Mouse (Mus musculus) midbrain, embryonic 13.5 days (tissue): Measurements from ENCODE around the gene Depdc1b. TPM values are rescaled to one million over a fixed set of nuclear protein-coding genes. Genes with fewer than 3 reads are reported as not detected.

Source experiments
- ATAC-seq: fragments of 200-750 bp; cut with Nextera tagmentation; 2 replicates; pipeline ENCODE4 v1.8.0; 2017; ENCODE audit warnings: mild to moderate bottlenecking, moderate TSS enrichment, moderate library complexity
- H3K27ac ChIP-seq: fragments of 300-500 bp; sonication (generic); 2 replicates; pipeline ENCODE4 v1.5.1; 2015; ENCODE audit warnings: inconsistent platforms, mild to moderate bottlenecking, moderate library complexity
- H3K27me3 ChIP-seq: fragments of 300-500 bp; sonication (generic); 2 replicates; pipeline ENCODE4 v1.6.1; 2015; ENCODE audit warnings: mild to moderate bottlenecking, inconsistent platforms
- H3K36me3 ChIP-seq: fragments of 300-500 bp; sonication (generic); 2 replicates; pipeline ENCODE4 v1.6.1; 2015; ENCODE audit warnings: mild to moderate bottlenecking, inconsistent platforms
- H3K4me1 ChIP-seq: fragments of 300-500 bp; sonication (generic); replicated peaks from 2 replicates; pipeline ENCODE4 v1.6.1; 2015; ENCODE audit warnings: inconsistent platforms
- H3K4me2 ChIP-seq: fragments of 300-500 bp; sonication (generic); replicated peaks from 2 replicates; pipeline ENCODE4 v1.6.1; 2015; ENCODE audit warnings: moderate library complexity, mild to moderate bottlenecking, inconsistent platforms
- H3K4me3 ChIP-seq: fragments of 300-500 bp; sonication (generic); replicated peaks from 2 replicates; pipeline ENCODE4 v1.5.1; 2015; ENCODE audit warnings: mild to moderate bottlenecking, inconsistent platforms
- H3K9ac ChIP-seq: fragments of 300-500 bp; sonication (generic); replicated peaks from 2 replicates; pipeline ENCODE4 v1.6.1; 2015; ENCODE audit warnings: mild to moderate bottlenecking, inconsistent platforms
- H3K9me3 ChIP-seq: fragments of 300-500 bp; sonication (generic); 2 replicates; pipeline ENCODE4 v1.6.1; 2016; ENCODE audit warnings: mild to moderate bottlenecking, inconsistent platforms
- WGBS: fragments of 180-500 bp; shearing (Covaris S2); methylation state at CpG from one replicate; pipeline ENCODE4 v1.1.7; 2015; 5-methylcytosine and 5-hydroxymethylcytosine counted together
- polyA plus RNA-seq: library from polyadenylated mRNA; unstranded; fragments of >200 nt; fragmentation: Nextera tagmentation; extraction: Ambion mirVana; gene quantifications from 2 replicates; pipeline ENCODE4 v1.2.1, GENCODE M21; 2015

The Depdc1b gene
- polyA plus RNA-seq, 1 experiment from 2014 or later: 5.7 TPM

- no peak overlapping the region for H3K27ac ChIP-seq
- H3K4me2 ChIP-seq: no peak overlapping the region
- no peak overlapping the region for H3K4me3 ChIP-seq
- no peak for ATAC-seq
- WGBS: 97% methylated on average over 5 of the region's 5 CpGs
- H3K27me3 ChIP-seq: no peaks in the 10 kb centered on the region
- no peak overlapping the region for H3K9ac ChIP-seq
- H3K9me3 ChIP-seq: no peaks in the 10 kb centered on the region
- peaks cover 14% of the 10 kb centered on the region for H3K36me3 ChIP-seq
- H3K4me1 ChIP-seq: no peaks in the 10 kb centered on the region
Measured at GRCm38 (mm10) chr13:108370241-108370941, 54.3 kb downstream of the Depdc1b start.

GRCm38 (mm10) chr13:108371352-108371921, 55.3 kb downstream of the Depdc1b start:
- Histone ChIP-seq H3K27me3 (no peaks in the 10 kb centered on the region), H3K4me3 (no peak overlapping the region), H3K4me2 (no peak overlapping the region), H3K4me1 (no peaks in the 10 kb centered on the region), H3K36me3 (peaks cover 7% of the 10 kb centered on the region; the same call in 1 of the 2 replicates), H3K27ac (no peak overlapping the region), H3K9me3 (no peaks in the 10 kb centered on the region), H3K9ac (no peak overlapping the region)
- WGBS: 81% methylated on average over 9 of the region's 9 CpGs
- ATAC-seq: no peak

GRCm38 (mm10) chr13:108373231-108373630, 57.1 kb downstream of the Depdc1b start:
- no peaks in the 10 kb centered on the region for H3K27me3 ChIP-seq
- H3K36me3 ChIP-seq: peaks cover 7% of the 10 kb centered on the region; the same call in 1 of the 2 replicates
- ATAC-seq: no peak
- no peaks in the 10 kb centered on the region for H3K4me1 ChIP-seq
- H3K4me3 ChIP-seq: no peak overlapping the region
- H3K27ac ChIP-seq: no peak overlapping the region
- no peak overlapping the region for H3K9ac ChIP-seq
- H3K4me2 ChIP-seq: no peak overlapping the region
- H3K9me3 ChIP-seq: no peaks in the 10 kb centered on the region
- WGBS: 86% methylated on average over 1 of the region's 1 CpGs

DNA sequence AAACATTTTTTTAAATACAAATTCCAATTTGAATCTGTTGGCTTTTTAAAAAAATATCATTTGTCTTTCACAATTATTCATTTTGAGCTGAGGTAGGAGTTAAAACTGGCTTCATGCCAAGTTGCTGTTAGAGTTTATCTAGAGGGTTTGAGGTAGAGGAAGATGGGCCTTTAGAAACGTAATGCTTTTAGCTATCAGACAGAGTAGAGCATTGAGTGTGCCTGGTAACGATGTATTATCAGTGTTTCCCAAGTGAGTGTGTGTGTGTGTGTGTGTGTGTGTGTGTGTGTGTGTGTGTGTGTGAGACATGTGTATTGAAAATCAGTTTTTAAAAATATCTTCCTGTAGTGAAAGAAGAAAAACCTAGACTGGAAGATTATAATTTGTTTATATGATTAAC, 60.5 kb downstream of the Depdc1b start:
- no peaks in the 10 kb centered on the region for H3K27me3 ChIP-seq
- 89% methylated on average over 2 of the region's 2 CpGs for WGBS
- no peak overlapping the region for H3K4me2 ChIP-seq
- no peak overlapping the region for H3K9ac ChIP-seq
- H3K4me3 ChIP-seq: no peak overlapping the region
- H3K4me1 ChIP-seq: no peaks in the 10 kb centered on the region
- ATAC-seq: no peak
- H3K27ac ChIP-seq: no peak overlapping the region
- no peaks in the 10 kb centered on the region for H3K9me3 ChIP-seq
- H3K36me3 ChIP-seq: peaks cover 7% of the 10 kb centered on the region; the same call in 1 of the 2 replicates

- H3K27ac ChIP-seq: no peak overlapping the region
- peaks cover 10% of the 10 kb centered on the region; the same call in 1 of the 2 replicates for H3K36me3 ChIP-seq
- H3K9me3 ChIP-seq: no peaks in the 10 kb centered on the region
- H3K27me3 ChIP-seq: no peaks in the 10 kb centered on the region
- H3K4me3 ChIP-seq: no peak overlapping the region
- no peak overlapping the region for H3K4me2 ChIP-seq
- no peak overlapping the region for H3K9ac ChIP-seq
- no peak for ATAC-seq
- WGBS: 88% methylated on average over 3 of the region's 3 CpGs
- no peaks in the 10 kb centered on the region for H3K4me1 ChIP-seq
Measured at GRCm38 (mm10) chr13:108381161-108381560, 65.0 kb downstream of the Depdc1b start.

DNA sequence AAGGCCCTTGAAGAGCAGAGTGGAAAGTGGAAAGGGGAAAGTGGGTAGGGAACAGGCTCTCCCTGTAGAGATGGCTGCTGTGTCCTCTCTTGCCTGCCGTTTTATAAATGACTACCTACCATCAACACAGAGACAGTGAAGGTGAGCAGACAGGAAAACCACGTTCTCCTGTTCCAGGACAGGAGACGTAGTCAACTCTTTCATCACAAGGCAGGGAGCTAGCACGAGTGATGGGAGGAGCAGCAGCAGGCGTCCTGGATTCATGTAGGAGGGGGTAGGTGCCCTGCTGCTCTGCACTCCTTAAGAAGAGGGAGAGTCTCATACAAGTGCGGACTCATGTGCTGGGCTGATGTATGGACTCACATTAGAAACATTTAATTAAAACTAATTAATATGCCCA, 66.9 kb downstream of the Depdc1b start:
- no peak for ATAC-seq
- WGBS: 83% methylated on average over 6 of the region's 6 CpGs
- Histone ChIP-seq H3K27ac (no peak overlapping the region), H3K4me3 (no peak overlapping the region), H3K36me3 (peaks cover 10% of the 10 kb centered on the region; the same call in 1 of the 2 replicates), H3K4me2 (no peak overlapping the region), H3K9me3 (no peaks in the 10 kb centered on the region), H3K4me1 (no peaks in the 10 kb centered on the region), H3K27me3 (no peaks in the 10 kb centered on the region), H3K9ac (no peak overlapping the region)

DNA sequence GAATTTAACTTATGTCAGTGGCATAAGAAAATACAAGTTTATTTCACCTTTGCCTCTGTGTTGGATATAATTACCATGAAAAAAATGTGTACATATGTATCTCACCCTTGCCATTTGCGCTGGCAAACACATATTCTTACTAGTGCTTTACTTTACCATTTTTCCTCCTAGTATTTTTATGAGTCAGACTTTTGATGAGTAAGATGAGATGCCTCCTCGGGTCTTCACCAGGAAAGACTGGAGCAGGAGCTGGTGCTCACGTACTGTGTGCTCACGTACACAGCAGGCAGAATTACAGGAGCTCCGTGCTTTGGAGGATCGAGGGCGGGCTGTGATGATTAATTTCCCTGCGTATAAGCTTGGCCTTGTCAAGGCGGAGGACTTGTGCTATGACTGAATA, 69.9 kb downstream of the Depdc1b start:
- H3K27ac ChIP-seq: no peak overlapping the region
- H3K9ac ChIP-seq: no peak overlapping the region
- H3K9me3 ChIP-seq: no peaks in the 10 kb centered on the region
- H3K4me3 ChIP-seq: no peak overlapping the region
- no peaks in the 10 kb centered on the region for H3K27me3 ChIP-seq
- H3K4me1 ChIP-seq: no peaks in the 10 kb centered on the region
- H3K36me3 ChIP-seq: peaks cover 10% of the 10 kb centered on the region; the same call in 1 of the 2 replicates
- WGBS: 90% methylated on average over 9 of the region's 9 CpGs
- no peak for ATAC-seq
- no peak overlapping the region for H3K4me2 ChIP-seq

GRCm38 (mm10) chr13:108390565-108390964, 74.4 kb downstream of the Depdc1b start:
- H3K4me1 ChIP-seq: no peaks in the 10 kb centered on the region
- H3K4me3 ChIP-seq: no peak overlapping the region
- WGBS: 5% methylated on average over 1 of the region's 1 CpGs
- no peaks in the 10 kb centered on the region for H3K36me3 ChIP-seq
- H3K4me2 ChIP-seq: no peak overlapping the region
- H3K27me3 ChIP-seq: no peaks in the 10 kb centered on the region
- peak; percentile 72; the same call in 1 of the 2 replicates for ATAC-seq
- H3K9me3 ChIP-seq: no peaks in the 10 kb centered on the region
- H3K27ac ChIP-seq: no peak overlapping the region
- no peak overlapping the region for H3K9ac ChIP-seq

DNA sequence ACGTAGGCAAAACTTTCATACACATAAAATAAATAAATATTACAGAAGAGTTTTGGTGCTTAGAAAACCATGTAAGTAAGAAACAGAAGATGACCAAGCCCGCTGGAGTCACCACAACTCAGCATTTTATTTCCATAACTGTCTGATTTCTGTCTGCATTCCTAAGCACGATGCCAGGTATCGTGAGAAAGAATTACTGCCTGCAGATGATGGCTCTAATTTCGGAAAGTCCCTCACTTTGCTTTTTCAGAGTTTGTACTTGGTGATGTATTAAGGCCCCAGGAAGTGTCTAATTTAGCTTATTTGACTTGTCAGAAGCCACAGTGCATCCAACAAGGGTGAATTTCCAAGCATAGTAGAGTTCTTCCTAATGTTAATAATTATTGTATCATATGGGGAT, 87.1 kb downstream of the Depdc1b start:
- 92% methylated on average over 5 of the region's 5 CpGs for WGBS
- no peak for ATAC-seq

DNA sequence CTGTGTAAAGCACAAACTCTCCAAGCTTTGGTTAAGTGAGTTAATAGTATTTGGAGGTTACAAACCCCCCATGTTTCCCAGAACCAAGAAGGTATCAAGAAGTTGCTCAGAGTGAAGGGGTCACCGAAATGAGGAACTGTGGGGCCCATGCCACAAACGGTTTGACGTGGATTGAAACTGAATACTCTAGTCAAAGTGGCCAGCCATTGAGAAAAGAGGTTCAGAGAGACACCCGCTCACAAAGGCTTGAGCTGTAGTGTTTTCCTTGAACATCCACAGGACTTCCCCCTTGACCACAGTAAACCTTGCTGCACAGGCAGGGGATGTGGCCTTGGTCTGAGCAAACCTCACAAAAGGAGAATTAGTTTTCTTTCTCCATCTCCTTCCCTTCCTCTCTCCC, 88.2 kb downstream of the Depdc1b start:
- Histone ChIP-seq H3K4me3 (no peak overlapping the region), H3K27ac (no peak overlapping the region), H3K4me1 (no peaks in the 10 kb centered on the region), H3K9me3 (no peaks in the 10 kb centered on the region), H3K9ac (no peak overlapping the region), H3K27me3 (no peaks in the 10 kb centered on the region), H3K4me2 (no peak overlapping the region), H3K36me3 (no peaks in the 10 kb centered on the region)
- no peak for ATAC-seq
- WGBS: 89% methylated on average over 4 of the region's 4 CpGs

More for the DNA sequence above, 87.1 kb downstream of the Depdc1b start:
- H3K9me3 ChIP-seq: no peaks in the 10 kb centered on the region
- no peak overlapping the region for H3K9ac ChIP-seq
- no peak overlapping the region for H3K4me2 ChIP-seq
- no peak overlapping the region for H3K27ac ChIP-seq
- H3K36me3 ChIP-seq: no peaks in the 10 kb centered on the region
- no peaks in the 10 kb centered on the region for H3K4me1 ChIP-seq
- H3K27me3 ChIP-seq: no peaks in the 10 kb centered on the region
- no peak overlapping the region for H3K4me3 ChIP-seq

DNA sequence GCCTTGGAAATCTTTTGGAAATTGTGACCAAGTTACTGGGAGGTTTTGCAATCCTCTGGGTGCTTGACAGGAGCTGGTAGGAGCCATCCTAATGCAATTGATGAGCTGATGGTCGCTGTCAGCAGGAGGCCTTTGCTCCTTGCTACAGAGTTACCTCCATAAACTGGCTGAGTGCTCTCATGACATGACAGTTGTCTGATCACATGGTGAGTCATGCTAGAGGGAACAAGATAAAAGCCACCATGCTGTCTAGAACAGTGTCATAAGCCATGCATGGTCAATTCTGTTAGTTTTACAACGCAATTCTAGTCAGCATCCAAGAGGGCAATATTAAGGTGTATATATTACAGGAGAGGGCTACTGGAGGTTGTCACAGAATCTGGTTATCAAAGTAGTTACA, 99.3 kb downstream of the Depdc1b start:
- Histone ChIP-seq H3K9ac (no peak overlapping the region), H3K27ac (no peak overlapping the region), H3K36me3 (no peaks in the 10 kb centered on the region), H3K9me3 (no peaks in the 10 kb centered on the region), H3K4me1 (no peaks in the 10 kb centered on the region), H3K27me3 (no peaks in the 10 kb centered on the region), H3K4me3 (no peak overlapping the region), H3K4me2 (no peak overlapping the region)
- WGBS: 71% methylated on average over 2 of the region's 2 CpGs
- ATAC-seq: no peak

DNA sequence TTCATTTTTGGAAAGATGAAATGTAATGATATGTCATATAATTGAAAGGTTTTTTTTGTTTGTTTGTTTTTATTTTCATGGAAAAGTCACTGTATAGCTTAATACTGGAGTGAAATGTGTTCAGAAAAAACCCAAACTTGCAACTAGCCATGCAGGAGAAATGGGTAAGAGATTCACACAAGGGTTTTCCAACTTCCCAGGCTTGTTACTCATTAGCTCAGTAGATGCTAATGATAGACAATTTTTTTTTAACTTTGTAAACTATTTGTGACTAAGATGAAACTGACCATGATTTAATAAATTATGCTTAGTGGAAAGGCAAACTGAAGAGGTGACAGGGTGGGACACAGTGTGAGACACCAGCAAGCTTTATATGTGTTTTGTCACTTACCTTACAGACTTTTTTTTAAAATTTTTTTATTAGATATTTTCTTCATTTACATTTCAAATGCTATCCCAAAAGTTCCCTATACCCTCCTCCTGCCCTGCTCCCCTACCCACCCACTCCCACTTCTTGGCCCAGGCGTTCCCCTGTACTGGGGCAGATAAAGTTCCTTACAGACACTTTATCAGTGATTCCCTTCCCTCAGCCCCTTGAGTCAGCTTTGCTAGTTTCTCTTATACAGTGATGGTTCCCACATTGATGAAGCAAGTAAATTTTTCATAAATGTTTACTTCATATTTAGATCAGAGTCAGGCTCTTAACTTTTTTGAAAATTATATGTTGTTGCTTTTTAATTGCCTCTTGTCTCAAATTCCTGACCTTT, 102.8 kb downstream of the Depdc1b start:
- Histone ChIP-seq H3K9me3 (no peaks in the 10 kb centered on the region), H3K4me3 (no peak overlapping the region), H3K27me3 (no peaks in the 10 kb centered on the region), H3K9ac (no peak overlapping the region), H3K27ac (no peak overlapping the region), H3K4me2 (no peak overlapping the region), H3K36me3 (no peaks in the 10 kb centered on the region), H3K4me1 (no peaks in the 10 kb centered on the region)
- ATAC-seq: no peak
- 89% methylated on average over 1 of the region's 1 CpGs for WGBS
